Mouse (Mus musculus): ENCODE data around the gene B130006D01Rik.

The B130006D01Rik gene

GRCm38 (mm10) chr11:95713225-95713810, 10.1 kb upstream of the B130006D01Rik start:
- in situ Hi-C loops (cut with MboI, MseI) = no loop called here

- in situ Hi-C loops (cut with MboI, MseI) = no loop called here
Measured at GRCm38 (mm10) chr11:95713811-95714241, 9.6 kb upstream of the B130006D01Rik start.

DNA sequence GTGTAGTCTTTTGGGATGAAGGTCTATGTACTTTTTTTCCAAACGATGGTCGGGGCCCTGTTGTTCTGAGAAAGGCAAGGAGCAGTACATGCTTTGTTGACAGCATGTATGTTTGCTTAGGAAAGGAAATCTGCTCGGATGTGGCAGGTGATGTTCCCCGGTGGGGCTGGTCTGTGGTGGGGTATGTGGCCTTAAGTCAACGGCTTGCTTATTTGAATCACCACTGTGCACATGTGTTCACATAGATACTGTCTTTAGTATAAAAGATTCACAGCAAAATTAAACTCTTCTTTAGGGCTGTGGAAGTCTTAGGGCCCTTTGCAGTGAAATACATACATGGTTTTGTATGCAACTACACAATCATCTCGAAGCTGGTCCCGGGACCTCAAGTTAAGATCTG, 9.0 kb upstream of the B130006D01Rik start:
- in situ Hi-C loops (cut with MboI, MseI) = no loop called here

DNA sequence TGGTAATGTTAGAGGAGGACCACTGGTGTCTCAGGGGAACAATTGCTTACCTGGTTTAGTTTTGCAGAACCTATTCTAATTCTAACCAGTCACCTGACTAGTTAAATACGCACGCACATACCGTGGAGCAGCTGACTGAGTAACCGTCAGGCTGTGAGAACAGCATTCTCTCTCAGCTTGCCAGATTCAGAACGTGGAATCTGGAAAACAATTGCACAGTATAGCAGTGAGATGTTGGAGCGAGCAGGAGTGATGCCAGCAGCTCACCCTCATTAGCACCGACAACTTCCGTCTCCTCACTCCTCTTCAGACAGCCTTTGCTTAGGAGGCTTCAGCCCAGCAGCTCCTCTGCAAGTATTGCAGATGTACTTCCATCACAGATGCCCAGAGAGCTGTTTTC, 7.3 kb upstream of the B130006D01Rik start:
- in situ Hi-C loops (cut with MboI, MseI) = no loop called here

- in situ Hi-C loops (cut with MboI, MseI) = no loop called here
Measured at GRCm38 (mm10) chr11:95719356-95719755, 4.0 kb upstream of the B130006D01Rik start.

GRCm38 (mm10) chr11:95724466-95724865, 1.1 kb downstream of the B130006D01Rik start:
- in situ Hi-C loops (cut with MboI, MseI) = no loop called here

DNA sequence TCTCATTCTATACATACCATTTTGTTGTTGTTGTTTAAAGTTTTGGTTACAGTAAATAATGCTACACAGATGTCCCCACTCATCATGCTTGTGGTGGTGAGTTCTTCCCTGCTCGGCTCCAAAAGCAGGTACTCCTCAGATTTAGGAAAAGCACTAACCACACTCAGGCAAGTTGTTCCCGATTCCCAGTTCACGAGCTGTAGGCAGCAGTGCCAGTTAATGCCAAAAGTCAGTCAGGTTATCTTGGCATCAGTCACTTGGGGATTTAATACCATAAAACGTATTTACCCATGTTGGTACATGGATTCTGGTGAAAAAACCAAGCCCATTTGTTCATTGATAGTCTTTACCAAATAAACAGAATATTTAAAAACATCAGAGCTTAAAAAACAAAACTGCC, 2.8 kb downstream of the B130006D01Rik start:
- in situ Hi-C loops (cut with MboI, MseI) = no loop called here

DNA sequence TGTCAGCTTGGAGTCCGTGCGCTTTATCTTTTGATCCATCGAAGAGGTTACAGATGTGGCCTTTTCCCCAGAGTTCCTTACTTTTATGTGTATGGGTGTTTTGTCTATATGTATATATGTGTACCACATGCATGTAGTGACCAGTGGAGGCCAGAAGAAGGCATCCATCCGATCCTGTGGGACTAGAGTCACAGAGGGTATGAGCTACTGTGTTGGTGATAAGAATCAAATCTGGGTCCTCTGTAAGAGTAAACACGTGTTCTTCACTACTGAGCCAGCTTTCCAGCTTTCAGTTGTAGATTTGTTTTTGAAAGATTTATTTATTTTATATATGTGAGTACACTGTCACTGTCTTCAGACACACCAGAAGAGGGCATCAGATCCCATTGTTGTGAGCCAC, 4.6 kb downstream of the B130006D01Rik start:
- in situ Hi-C loops (cut with MboI, MseI) = no loop called here

GRCm38 (mm10) chr11:95728916-95729907, 5.8 kb downstream of the B130006D01Rik start:
- in situ Hi-C loops (cut with MboI, MseI) = no loop called here

DNA sequence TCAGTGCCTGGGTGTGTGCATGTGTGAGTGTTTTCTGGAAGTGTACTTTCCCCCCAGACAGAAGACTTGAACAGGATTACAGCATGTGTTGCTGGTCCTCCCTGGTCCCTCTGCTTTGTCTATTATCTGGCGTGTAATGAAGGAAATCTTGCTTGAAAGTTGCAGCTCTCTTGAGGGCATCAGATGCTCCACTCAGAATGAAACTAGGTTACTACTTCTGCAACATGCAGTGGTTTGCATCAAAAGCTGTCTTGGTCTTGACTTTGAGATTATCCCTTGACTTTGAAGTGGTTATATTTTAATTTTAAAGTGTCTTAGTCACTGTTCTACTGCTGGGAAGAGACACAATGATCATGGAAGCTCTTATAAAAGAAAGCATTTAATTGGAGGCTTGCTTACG, 11.1 kb downstream of the B130006D01Rik start:
- in situ Hi-C loops (cut with MboI, MseI) = no loop called here

- in situ Hi-C loops (cut with MboI, MseI) = no loop called here
Measured at GRCm38 (mm10) chr11:95737811-95738210, 14.4 kb downstream of the B130006D01Rik start.

- in situ Hi-C loops (cut with MboI, MseI) = no loop called here
Measured at GRCm38 (mm10) chr11:95744521-95744920, 21.1 kb downstream of the B130006D01Rik start.

- in situ Hi-C loops (cut with MboI, MseI) = no loop called here
Measured at GRCm38 (mm10) chr11:95746821-95747220, 23.4 kb downstream of the B130006D01Rik start.

DNA sequence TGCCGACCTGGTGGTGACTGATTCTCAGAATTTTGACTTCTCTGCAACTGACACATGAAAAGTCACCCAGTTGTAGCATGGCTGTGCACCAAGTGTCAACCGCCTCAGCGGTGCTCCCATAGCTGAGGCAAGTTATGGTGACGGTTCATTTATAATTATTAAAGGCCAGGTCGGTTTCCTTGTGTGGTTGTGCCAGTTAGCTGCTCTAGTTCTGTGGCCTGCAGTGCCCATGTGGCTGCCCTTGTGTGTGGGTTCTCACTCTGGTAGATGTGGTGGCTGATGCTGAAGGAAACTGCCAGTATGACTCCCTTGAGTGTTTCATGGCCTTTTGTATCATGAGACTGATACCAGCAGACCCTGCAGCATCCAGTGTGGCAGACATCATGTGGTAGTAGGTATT, 24.9 kb downstream of the B130006D01Rik start:
- in situ Hi-C loops (cut with MboI, MseI) = no loop called here

DNA sequence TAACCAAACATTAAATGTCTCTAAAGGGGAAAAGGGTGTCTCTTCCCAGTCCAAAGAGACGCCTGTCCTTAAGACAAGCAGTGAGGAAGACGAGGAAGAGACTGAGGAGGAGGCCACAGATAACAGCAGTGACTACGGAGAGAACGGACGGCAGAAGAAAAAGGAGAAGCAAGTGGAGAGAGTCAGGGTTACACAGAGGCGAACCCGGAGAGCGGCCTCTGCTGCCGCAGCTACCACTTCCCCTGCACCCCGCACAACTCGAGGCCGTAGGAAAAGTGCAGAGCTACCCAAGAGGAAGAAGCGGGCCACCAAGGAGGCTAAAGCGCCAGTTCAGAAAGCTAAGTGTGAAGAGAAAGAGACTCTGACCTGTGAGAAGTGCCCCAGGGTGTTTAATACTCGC, 26.2 kb downstream of the B130006D01Rik start:
- in situ Hi-C loops (cut with MboI, MseI) = loop anchor here (5.0 to 10.0 kb wide), 2 partner anchors 62 to 925 kb away; no protein-coding TSS in a partner anchor

DNA sequence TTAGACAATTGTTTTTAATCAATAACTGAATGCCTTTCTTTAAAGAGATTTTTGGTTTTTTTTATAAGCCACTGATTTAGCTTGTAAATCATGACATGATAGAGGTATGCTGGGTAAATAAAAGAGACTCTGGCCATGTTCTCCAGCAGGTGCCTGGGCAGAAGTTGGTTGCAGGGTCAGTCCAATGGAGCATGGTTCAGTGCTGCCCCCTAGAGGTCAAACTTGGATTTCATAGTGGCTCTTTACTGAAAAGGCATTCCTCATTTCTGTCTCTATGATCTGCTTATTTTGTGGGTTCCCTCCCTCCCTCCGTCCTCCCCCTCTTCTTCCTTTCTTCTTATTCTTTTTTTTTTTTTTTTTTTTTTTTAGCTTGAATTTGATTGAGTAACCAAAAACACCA, 27.6 kb downstream of the B130006D01Rik start:
- in situ Hi-C loops (cut with MboI, MseI) = loop anchor here (5.0 to 10.0 kb wide), 2 partner anchors 64 to 926 kb away; no protein-coding TSS in a partner anchor

DNA sequence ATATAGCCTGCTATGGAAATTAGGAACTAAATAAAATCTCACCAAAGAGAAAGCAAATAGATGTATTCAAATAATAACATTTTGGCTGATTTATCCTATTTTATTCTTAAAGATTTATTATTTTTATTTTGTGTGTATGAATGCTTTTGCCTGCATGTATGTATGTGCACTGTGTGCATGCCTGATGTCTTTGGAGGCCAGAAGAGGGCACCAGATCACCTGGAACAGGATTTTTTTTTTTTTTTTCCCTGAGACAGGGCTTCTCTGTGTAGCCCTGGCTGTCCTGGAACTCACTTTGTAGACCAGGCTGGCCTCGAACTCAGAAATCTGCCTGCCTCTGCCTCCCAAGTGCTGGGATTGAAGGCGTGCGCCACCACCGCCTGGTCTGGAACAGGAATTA, 31.8 kb downstream of the B130006D01Rik start:
- in situ Hi-C loops (cut with MboI, MseI) = loop anchor here in 1 of 2 experiments (10.0 kb wide), 1 partner anchor 930 kb away; no protein-coding TSS in a partner anchor

DNA sequence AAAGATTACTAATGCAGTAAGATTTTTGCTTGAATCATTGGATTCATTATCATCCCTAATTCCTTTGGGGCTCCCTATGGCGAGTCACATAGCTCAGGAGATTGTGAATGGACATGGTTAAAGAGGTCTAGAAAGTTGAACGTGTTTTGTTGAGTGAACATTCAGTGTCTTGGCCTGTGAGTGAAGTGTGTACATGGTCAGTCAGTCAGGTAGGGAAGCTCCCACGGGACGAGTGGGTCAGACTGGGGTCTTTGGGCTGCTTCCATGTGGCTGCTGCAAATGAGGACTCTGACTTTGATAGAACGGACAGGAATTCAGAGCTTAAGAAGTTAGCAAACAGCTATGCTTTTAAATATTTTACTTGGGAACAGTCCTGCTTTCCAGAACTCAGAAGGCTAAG, 37.1 kb downstream of the B130006D01Rik start:
- in situ Hi-C loops (cut with MboI, MseI) = no loop called here

- in situ Hi-C loops (cut with MboI, MseI) = no loop called here
Measured at GRCm38 (mm10) chr11:95762996-95763395, 39.6 kb downstream of the B130006D01Rik start.

GRCm38 (mm10) chr11:95764806-95765205, 41.4 kb downstream of the B130006D01Rik start:
- in situ Hi-C loops (cut with MboI, MseI) = no loop called here

GRCm38 (mm10) chr11:95765334-95765733, 41.9 kb downstream of the B130006D01Rik start:
- in situ Hi-C loops (cut with MboI, MseI) = no loop called here

DNA sequence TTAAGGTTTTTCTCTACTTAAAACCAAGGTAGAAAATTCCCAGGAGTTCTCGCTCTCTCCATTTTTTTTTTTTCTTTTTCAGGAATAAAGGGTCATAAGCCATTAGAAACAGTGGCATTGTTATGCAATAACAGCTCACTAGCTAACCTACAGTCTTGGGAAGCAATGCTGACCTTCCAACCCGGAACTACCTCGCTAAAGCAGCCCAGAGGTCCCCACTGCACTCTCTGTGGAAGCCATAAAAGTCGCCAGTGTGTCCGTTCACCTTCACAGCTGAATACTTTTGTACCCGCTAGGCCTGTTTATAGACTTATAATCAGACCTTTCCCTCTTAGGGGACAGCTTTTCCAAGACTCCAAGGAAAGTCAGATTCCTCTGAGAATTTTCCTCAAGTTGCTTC, 44.9 kb downstream of the B130006D01Rik start:
- in situ Hi-C loops (cut with MboI, MseI) = no loop called here

GRCm38 (mm10) chr11:95769208-95769607, 45.8 kb downstream of the B130006D01Rik start:
- in situ Hi-C loops (cut with MboI, MseI) = no loop called here

All from T-helper 17 cell (primary cell).